Mouse (Mus musculus) bone marrow macrophage, adult 2 months (primary cell): ENCODE results near the gene Vmn1r45.

Experiments used
- CTCF ChIP-seq: IDR thresholded peaks from 2 replicates; pipeline ENCODE4 v1.5.1; 2012; ENCODE audit warnings: low read depth, mild to moderate bottlenecking, low read length, moderate library complexity
- POLR2A ChIP-seq: IDR thresholded peaks from 2 replicates; pipeline ENCODE4 v1.6.1; 2012; ENCODE audit warnings: mild to moderate bottlenecking, low read depth, low read length, borderline replicate concordance

DNA sequence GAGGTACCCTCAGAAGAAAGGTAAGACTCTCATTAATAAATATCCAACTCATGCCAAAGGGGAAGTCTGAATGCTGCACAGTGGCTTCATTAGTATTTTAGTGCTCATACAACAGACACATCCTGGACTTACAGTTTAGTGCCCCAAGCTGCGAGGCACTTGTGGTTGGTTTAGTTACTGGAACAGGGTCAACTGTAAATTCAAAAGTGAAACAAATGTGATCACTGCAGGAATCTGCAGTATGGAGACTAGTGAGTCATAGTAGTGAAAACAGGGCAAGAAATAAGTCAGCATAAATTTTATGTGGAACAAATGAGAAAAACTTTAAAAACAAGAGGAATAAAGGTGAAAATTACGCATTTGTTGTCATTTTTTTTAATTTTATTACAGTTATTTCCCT is 13.2 kb upstream of the Vmn1r45 start:
- TF ChIP-seq CTCF: no peak
- TF ChIP-seq POLR2A: no peak
